ENCODE assay signal across 8 mouse cellular contexts in genomic region chr17:86937064-86937463, GRCm38 (mm10). TPM values are rescaled to one million over a fixed set of nuclear protein-coding genes. Genes with fewer than 3 reads are reported as not detected.
DNase-seq lines count a peak whose midpoint lies in the region; ATAC-seq lines count a peak whose summit lies in the region.
"Had no signal": no experiment of that assay in that cellular context is flagged by ENCODE, and none has a peak within 500 bp of the region (broad histone marks: within the 10 kb centered on the region; RNA-seq: fewer than 3 reads in every experiment).

No protein-coding gene starts in this region.

- 72% methylated on average over 2 of the region's 2 CpGs for WGBS in kidney, embryonic 15.5 days
- 44% methylated on average over 2 of the region's 2 CpGs for WGBS in embryonic facial prominence, embryonic 15.5 days
- WGBS in intestine, embryonic 15.5 days, result 71% methylated on average over 2 of the region's 2 CpGs
- 65% methylated on average over 2 of the region's 2 CpGs for WGBS in neural tube, embryonic 14.5 days

- no peak for DNase-seq in kidney, adult 18-20 months
- no peak for DNase-seq in thymus, postnatal 0 days (ENCODE audit: low spot score)
- no peak for DNase-seq in left cerebral cortex, adult 9 months (ENCODE audit: low spot score in 2 of 2)

- ATAC-seq in kidney, embryonic 15.5 days (replicated peaks; ENCODE audit: low FRiP score), result no peak
- ATAC-seq in embryonic facial prominence, embryonic 15.5 days (ENCODE audit: insufficient number of reproducible peaks, low FRiP score, low TSS enrichment, low read depth), result no peak
- ATAC-seq in intestine, embryonic 15.5 days, result peak; percentile 6; the same call in 1 of the 2 replicates
- no peak; the same call in 1 of the 2 replicates for ATAC-seq in neural tube, embryonic 14.5 days (ENCODE audit: low read depth)

- H3K9me3 ChIP-seq in kidney, embryonic 15.5 days (replicated peaks), result no peaks in the 10 kb centered on the region
- H3K9me3 ChIP-seq in embryonic facial prominence, embryonic 15.5 days (replicated peaks), result no peaks in the 10 kb centered on the region
- H3K9me3 ChIP-seq in intestine, embryonic 15.5 days, result no peaks in the 10 kb centered on the region
- no peaks in the 10 kb centered on the region for H3K9me3 ChIP-seq in neural tube, embryonic 14.5 days (ENCODE audit: control insufficient read depth, low read length)

- H3K36me3 ChIP-seq in kidney, embryonic 15.5 days, result no peaks in the 10 kb centered on the region
- H3K36me3 ChIP-seq in embryonic facial prominence, embryonic 15.5 days, result no peaks in the 10 kb centered on the region
- H3K36me3 ChIP-seq in intestine, embryonic 15.5 days, result no peaks in the 10 kb centered on the region
- no peaks in the 10 kb centered on the region for H3K36me3 ChIP-seq in neural tube, embryonic 14.5 days (ENCODE audit: control insufficient read depth, insufficient read depth, low read length)

- no peak overlapping the region for H3K4me3 ChIP-seq in kidney, embryonic 15.5 days (replicated peaks)
- peak overlapping the region; percentile 44; the same call in 1 of the 2 replicates for H3K4me3 ChIP-seq in embryonic facial prominence, embryonic 15.5 days (replicated peaks)
- no peak overlapping the region for H3K4me3 ChIP-seq in intestine, embryonic 15.5 days (replicated peaks)
- no peak overlapping the region; the same call in 1 of the 2 replicates for H3K4me3 ChIP-seq in neural tube, embryonic 14.5 days (ENCODE audit: low read depth, low read length)

- no peak overlapping the region for H3K9ac ChIP-seq in kidney, embryonic 15.5 days
- no peak overlapping the region for H3K9ac ChIP-seq in embryonic facial prominence, embryonic 15.5 days
- no peak overlapping the region for H3K9ac ChIP-seq in intestine, embryonic 15.5 days
- H3K9ac ChIP-seq in neural tube, embryonic 14.5 days (replicated peaks; ENCODE audit: low read depth, low read length), result no peak overlapping the region

- peaks cover 21% of the 10 kb centered on the region for H3K27me3 ChIP-seq in kidney, embryonic 15.5 days
- no peaks in the 10 kb centered on the region for H3K27me3 ChIP-seq in embryonic facial prominence, embryonic 15.5 days
- H3K27me3 ChIP-seq in intestine, embryonic 15.5 days (replicated peaks), result no peaks in the 10 kb centered on the region
- no peaks in the 10 kb centered on the region for H3K27me3 ChIP-seq in neural tube, embryonic 14.5 days (ENCODE audit: control insufficient read depth, insufficient read depth, low read length)

- peaks cover 15% of the 10 kb centered on the region for H3K4me1 ChIP-seq in kidney, embryonic 15.5 days
- peaks cover 12% of the 10 kb centered on the region; the same call in 1 of the 2 replicates for H3K4me1 ChIP-seq in embryonic facial prominence, embryonic 15.5 days
- peaks cover 7% of the 10 kb centered on the region; the same call in 1 of the 2 replicates for H3K4me1 ChIP-seq in intestine, embryonic 15.5 days (replicated peaks)
- 0 out of 2 replicates have a peak, but pooled peaks cover 2% of the 10 kb centered on the region for H3K4me1 ChIP-seq in neural tube, embryonic 14.5 days (ENCODE audit: control insufficient read depth, insufficient read depth, low read length)

- no peak overlapping the region for H3K27ac ChIP-seq in kidney, embryonic 15.5 days
- peak overlapping the region; percentile 73; the same call in 1 of the 2 replicates for H3K27ac ChIP-seq in embryonic facial prominence, embryonic 15.5 days (replicated peaks)
- peak overlapping the region; percentile 48; the same call in 1 of the 2 replicates for H3K27ac ChIP-seq in intestine, embryonic 15.5 days
- H3K27ac ChIP-seq in neural tube, embryonic 14.5 days (ENCODE audit: low read depth, low read length), result peak overlapping the region; percentile 62; the same call in 1 of the 2 replicates

- peak overlapping the region; percentile 79 for H3K4me2 ChIP-seq in kidney, embryonic 15.5 days
- H3K4me2 ChIP-seq in embryonic facial prominence, embryonic 15.5 days (replicated peaks), result no peak overlapping the region
- H3K4me2 ChIP-seq in intestine, embryonic 15.5 days (replicated peaks), result peak overlapping the region; percentile 73; the same call in 1 of the 2 replicates
- H3K4me2 ChIP-seq in neural tube, embryonic 14.5 days (ENCODE audit: low read depth, low read length), result no peak overlapping the region; the same call in 1 of the 2 replicates

RNA-seq across cellular contexts. Expression of gene Atp6v1e2, which starts 10.6 kb away (rescaled TPM):
- polyA plus RNA-seq in kidney, embryonic 15.5 days (2015; fragmentation: Nextera tagmentation; extraction: Ambion mirVana), result not detected in 2 replicates
- polyA plus RNA-seq in embryonic facial prominence, embryonic 15.5 days (2015; fragmentation: Nextera tagmentation; extraction: Ambion mirVana), result not detected in 2 replicates
- polyA plus RNA-seq in intestine, embryonic 15.5 days (2015; fragmentation: Nextera tagmentation; extraction: Ambion mirVana), result not detected in 2 replicates
- polyA plus RNA-seq in neural tube, embryonic 14.5 days (2014; fragmentation: Nextera tagmentation; extraction: Ambion mirVana), result not detected in 2 replicates
- not detected in 2 replicates for polyA plus RNA-seq in thymus, postnatal 0 days (2015; fragmentation: Nextera tagmentation; extraction: Ambion mirVana)
- polyA plus RNA-seq: adrenal gland, adult 2 months had no signal

RNA-seq across cellular contexts. Expression of gene Tmem247, which starts 19.9 kb away (rescaled TPM):
- not detected in 2 replicates for polyA plus RNA-seq in kidney, embryonic 15.5 days (2015; fragmentation: Nextera tagmentation; extraction: Ambion mirVana)
- polyA plus RNA-seq in embryonic facial prominence, embryonic 15.5 days (2015; fragmentation: Nextera tagmentation; extraction: Ambion mirVana), result not detected in 2 replicates
- polyA plus RNA-seq in intestine, embryonic 15.5 days (2015; fragmentation: Nextera tagmentation; extraction: Ambion mirVana), result not detected in 2 replicates
- not detected in 2 replicates for polyA plus RNA-seq in neural tube, embryonic 14.5 days (2014; fragmentation: Nextera tagmentation; extraction: Ambion mirVana)
- not detected in 2 replicates for polyA plus RNA-seq in thymus, postnatal 0 days (2015; fragmentation: Nextera tagmentation; extraction: Ambion mirVana)
- polyA plus RNA-seq: adrenal gland, adult 2 months had no signal

RNA-seq across cellular contexts. Expression of gene Rhoq, which starts 25.8 kb away (rescaled TPM):
- polyA plus RNA-seq in kidney, embryonic 15.5 days (2015; fragmentation: Nextera tagmentation; extraction: Ambion mirVana), result 16.3 and 16.9 TPM in 2 replicates
- 24.2 and 28.1 TPM in 2 replicates for polyA plus RNA-seq in embryonic facial prominence, embryonic 15.5 days (2015; fragmentation: Nextera tagmentation; extraction: Ambion mirVana)
- polyA plus RNA-seq in intestine, embryonic 15.5 days (2015; fragmentation: Nextera tagmentation; extraction: Ambion mirVana), result 11.2 and 11.6 TPM in 2 replicates
- 9.1 and 9.7 TPM in 2 replicates for polyA plus RNA-seq in neural tube, embryonic 14.5 days (2014; fragmentation: Nextera tagmentation; extraction: Ambion mirVana)
- 3.1 and 3.8 TPM in 2 replicates for polyA plus RNA-seq in thymus, postnatal 0 days (2015; fragmentation: Nextera tagmentation; extraction: Ambion mirVana)

Comparison
In these comparisons a context has a peak if more than half of its experiments do, and no peak if none do; other contexts are left out.
1. H3K4me2 ChIP-seq: peak in kidney, embryonic 15.5 days (single experiment) and intestine, embryonic 15.5 days (single experiment); none in embryonic facial prominence, embryonic 15.5 days (single experiment) and neural tube, embryonic 14.5 days (single experiment).